Mouse (Mus musculus) gastrocnemius, adult 18-20 months (tissue): ENCODE measurements around the gene Taf8. TPM values are rescaled to one million over a fixed set of nuclear protein-coding genes. Genes with fewer than 3 reads are reported as not detected.
A peak's percentile ranks its signal among the peaks of the same experiment; 100 is the strongest.
"Not testable (repeated sequence)": the region's sequence is repeated elsewhere in the genome, so short reads cannot be mapped to it uniquely, and the experiment has no call there.

Source experiments
- DNase-seq: peaks from one replicate; pipeline ENCODE4 v3.0.0; 2021; ENCODE audit warnings: low spot score
- total RNA-seq, 2 experiments: library from RNA; stranded (reverse); gene quantifications; 2 replicates each; pipeline ENCODE4 v1.2.3; 2021

Taf8 gene
- total RNA-seq, 2 experiments from 2014 or later: 9.2 to 12.1 TPM

GRCm38 (mm10) chr17:47521551-47522258 lies 19.6 kb upstream of the Taf8 start:
- no peak for DNase-seq

DNA sequence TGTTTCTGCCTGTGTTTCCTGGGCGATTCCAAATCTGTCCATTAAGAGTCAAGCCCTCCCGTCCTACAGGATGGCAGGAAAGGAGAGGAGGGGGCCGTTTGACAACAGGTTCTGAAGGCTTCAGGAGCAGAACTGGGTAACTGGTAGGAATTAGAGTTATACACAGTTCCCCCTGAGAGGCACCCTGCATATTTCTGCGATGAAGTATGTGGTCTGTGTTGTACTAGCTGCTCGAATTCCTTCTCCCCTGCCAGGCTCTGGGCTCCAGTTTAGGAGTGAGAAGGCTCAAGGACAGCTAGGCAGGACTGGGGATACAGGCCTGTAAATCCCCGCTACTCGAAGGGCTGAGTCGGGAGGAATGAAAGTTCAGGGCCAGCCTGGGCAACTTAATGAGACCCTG lies 16.1 kb upstream of the Taf8 start:
- DNase-seq: peak; percentile 59

GRCm38 (mm10) chr17:47516232-47516631 lies 14.1 kb upstream of the Taf8 start:
- DNase-seq: no peak

- DNase-seq: no peak
Observed at GRCm38 (mm10) chr17:47515180-47515844, 13.2 kb upstream of the Taf8 start.

DNA sequence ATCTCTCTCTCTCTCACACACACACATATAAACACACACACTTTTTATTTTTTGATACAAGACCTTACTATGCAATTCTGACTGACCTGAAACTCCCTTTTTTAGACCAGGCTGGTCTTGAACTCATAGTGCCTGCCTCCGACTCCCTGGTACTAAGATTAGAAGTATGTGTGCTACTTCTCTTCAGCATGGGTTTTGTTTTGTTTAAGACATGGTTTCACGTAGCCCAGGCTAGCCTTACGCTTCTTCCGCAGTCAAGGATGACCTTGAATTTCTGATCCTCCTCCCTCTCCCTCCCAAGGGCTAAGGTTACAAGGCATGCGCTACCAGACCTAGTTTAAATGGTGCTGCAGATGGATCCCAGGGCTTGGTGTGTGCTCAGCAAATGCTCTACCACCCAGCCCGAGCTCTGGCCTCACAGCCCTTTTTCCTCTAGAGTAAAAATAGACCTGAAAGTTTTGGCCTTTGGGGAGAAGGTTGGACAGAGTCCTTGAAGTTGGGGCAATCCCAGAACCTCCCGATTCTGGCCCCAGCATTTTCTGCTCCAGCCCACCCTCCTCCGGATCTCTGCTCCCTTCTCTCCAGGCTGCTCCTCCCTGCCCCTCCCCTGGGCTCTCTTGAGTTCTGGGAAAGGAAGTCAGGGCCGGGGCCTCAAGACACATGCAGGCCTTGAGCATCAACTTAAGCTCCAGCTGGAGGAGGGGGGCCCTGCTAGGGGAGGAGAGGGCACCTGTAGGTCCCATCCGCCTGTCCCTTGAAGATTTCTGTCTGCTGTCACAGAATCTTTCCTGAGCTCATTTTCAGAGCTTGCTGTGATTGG lies 11.1 kb upstream of the Taf8 start:
- DNase-seq: no peak

DNA sequence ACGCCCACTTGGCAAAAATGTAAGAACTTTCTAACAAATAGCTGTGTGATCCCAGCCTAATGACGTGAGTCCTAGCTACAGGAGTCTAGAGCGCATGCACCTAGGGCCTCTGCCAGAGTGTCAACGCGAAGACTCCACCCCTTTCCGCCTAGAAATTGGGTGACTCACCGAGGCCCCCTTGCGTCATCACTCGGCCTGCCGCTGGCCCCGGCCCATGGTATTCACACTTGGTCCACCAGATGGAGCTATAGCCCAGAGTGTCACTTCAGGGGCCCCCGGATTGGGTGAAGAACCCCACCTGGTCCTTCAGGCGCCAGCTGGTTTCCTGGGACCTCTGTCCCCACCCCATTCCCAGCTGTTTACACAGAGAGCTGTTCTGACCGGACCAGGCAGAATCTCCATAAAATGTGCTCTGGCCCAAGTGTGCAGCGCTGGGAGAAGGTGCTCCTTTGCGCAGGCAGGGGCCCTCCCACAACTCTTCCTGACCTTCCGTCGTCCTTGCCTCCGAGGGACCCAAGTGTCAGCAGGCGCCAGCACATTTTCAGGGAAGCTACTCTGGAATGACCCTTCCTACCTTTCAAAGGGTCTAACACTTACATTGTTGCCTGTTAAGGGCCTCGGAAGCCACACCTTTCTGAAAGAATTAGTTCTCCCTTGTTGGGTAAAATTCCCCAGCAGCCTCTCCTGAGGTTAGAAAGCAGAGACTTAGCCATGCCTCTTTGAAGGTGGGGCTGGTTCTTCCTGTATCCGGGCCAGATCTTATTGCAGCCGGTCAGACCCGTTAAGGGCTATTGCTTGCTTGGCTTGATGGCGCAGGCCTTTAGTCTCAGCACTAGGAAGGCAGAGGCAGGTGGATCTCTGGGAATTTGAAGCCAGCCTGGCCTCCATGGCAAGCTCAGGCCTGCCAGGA lies 9.3 kb upstream of the Taf8 start:
- DNase-seq: peak; percentile 99

DNA sequence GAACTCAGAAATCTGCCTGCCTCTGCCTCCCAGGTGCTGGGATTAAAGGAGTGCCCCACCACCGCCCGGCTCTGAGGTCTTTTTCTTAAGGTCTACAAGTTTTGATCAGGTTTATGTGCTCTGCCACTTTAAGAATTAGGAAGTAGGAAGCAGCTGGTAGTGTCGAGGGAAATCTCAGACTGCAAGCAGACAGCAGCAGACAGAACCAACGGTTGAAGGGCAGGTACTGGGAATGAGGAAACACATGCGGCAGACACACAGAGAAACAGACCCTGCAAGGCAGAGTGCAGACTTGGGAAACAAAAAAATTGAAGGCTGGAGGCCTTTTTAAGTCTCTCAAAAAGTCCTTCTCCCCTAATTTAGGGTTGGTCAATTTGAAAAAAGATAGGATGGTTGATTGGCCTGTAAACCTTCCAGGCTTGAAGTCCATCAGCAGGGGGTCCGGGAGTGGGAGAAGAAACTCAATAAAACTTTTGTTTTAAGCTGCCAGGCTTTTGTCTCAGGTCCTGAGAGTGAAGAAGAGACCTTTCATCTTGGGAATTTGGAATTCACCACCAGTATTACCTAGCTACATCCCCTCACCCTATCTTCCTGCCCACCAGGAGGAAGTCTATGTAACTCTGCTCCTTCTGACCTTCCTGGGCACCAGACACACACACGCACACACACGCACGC lies 7.1 kb upstream of the Taf8 start:
- no peak for DNase-seq

DNA sequence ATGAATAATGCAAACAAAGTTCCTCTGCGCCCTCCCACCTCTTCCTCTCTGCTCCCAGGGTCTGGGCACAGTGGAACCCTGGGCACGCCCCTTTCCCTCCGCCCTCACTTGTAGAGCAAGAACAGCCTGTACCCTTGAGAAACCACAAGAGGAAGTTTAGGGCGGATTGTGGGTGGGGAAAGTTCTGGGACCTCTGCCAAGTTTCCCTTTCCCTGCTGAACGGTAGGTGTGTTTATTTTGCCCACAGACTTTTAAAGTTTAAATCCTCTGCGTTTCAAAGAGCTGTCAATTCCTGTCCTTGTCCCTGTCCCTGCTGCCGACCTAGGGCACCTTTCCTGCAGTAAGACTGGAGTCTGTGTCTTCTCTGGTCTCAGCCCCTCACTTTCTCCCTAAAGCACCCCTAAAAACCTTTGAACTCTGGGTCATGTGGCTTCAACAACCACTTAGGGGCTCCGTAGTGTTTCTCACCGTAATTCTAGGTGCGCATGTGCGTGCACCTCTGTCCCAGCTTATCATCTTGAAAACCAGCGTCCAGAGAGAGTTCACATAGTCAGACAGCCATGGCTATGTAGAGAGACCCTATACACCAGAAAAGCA lies 6.0 kb upstream of the Taf8 start:
- DNase-seq: peak; percentile 96

- no peak for DNase-seq
Observed at GRCm38 (mm10) chr17:47507523-47507922, 5.4 kb upstream of the Taf8 start.

- DNase-seq: no peak
Observed at GRCm38 (mm10) chr17:47506697-47507096, 4.6 kb upstream of the Taf8 start.

- no peak for DNase-seq
Observed at GRCm38 (mm10) chr17:47506042-47506441, 4.0 kb upstream of the Taf8 start.

GRCm38 (mm10) chr17:47505566-47505965 lies 3.5 kb upstream of the Taf8 start:
- no peak for DNase-seq

GRCm38 (mm10) chr17:47504941-47505346 lies 2.9 kb upstream of the Taf8 start, which contains the start of gene Ccnd3:
Gene Ccnd3, plus strand, starts transcription at chr17:47505051.
- DNase-seq: peak; percentile 81

DNA sequence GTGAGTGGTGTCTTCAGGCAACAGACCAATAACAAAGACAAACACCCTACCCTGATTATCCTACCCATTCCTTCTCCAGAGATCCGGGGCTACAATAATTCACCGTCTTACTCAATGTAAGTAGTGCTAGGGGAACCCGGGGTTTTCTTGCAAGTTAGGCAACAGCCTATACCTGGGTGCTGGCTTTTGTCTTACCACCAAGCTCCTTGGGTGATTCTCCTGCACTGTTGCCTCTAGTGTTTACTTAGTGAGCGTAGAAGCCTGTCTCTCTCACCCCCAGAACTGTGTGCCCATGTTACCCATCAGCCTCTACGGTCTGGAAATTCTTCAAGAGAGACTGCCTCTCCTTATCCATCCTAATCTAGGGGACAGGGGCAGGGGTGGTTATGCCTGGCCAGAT lies 2.1 kb upstream of the Taf8 start:
- DNase-seq: no peak

GRCm38 (mm10) chr17:47503689-47504088 lies 1.6 kb upstream of the Taf8 start:
- DNase-seq: no peak

- not testable (repeated sequence) for DNase-seq
Observed at GRCm38 (mm10) chr17:47502707-47503045, 584 bp upstream of the Taf8 start.

GRCm38 (mm10) chr17:47501531-47501930 lies 561 bp downstream of the Taf8 start:
- no peak for DNase-seq

DNA sequence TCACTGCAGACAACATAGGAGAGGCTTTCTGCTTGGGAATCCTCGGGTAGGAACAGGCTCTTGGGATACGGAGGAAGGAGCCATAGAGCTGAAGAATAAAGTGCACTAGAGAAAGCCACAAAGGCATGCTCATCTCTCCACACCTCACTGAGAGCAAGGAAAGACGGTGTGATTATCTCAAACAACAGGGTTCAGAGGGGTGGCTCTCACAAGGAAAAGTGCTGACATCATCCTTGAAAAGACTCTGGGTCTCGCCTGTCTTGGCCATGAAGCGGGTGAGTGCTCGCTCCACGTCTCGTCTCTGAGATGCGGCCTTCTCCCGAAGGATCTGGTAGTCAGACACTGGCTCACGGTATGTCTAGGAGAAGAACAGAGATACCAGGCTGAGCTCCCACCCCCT lies 8.0 kb downstream of the Taf8 start:
- DNase-seq: no peak

GRCm38 (mm10) chr17:47493653-47494052 lies 8.4 kb downstream of the Taf8 start:
- no peak for DNase-seq

GRCm38 (mm10) chr17:47492731-47493130 lies 9.4 kb downstream of the Taf8 start:
- no peak for DNase-seq
